Comparison of ENCODE assay signal across 16 mouse cellular contexts in genomic region chr1:133199706-133200105, GRCm38 (mm10). TPM values are rescaled to one million over a fixed set of nuclear protein-coding genes. Genes with fewer than 3 reads are reported as not detected.
DNase-seq lines count a peak whose midpoint lies in the region; ATAC-seq lines count a peak whose summit lies in the region.
"Had no signal": no experiment of that assay in that cellular context is flagged by ENCODE, and none has a peak within 500 bp of the region (broad histone marks: within the 10 kb centered on the region; RNA-seq: fewer than 3 reads in every experiment).

No protein-coding gene starts in this region.

- no peak overlapping the region for H3K4me3 ChIP-seq in forebrain, embryonic 14.5 days (ENCODE audit: low read depth, low read length)
- no peak overlapping the region for H3K4me3 ChIP-seq in hindbrain, embryonic 16.5 days (ENCODE audit: low read length)
- no peak overlapping the region for H3K4me3 ChIP-seq in neural tube, embryonic 13.5 days
- H3K4me3 ChIP-seq: stomach, embryonic 15.5 days had no signal

- peaks cover 28% of the 10 kb centered on the region for H3K4me1 ChIP-seq in forebrain, embryonic 14.5 days (ENCODE audit: control insufficient read depth, insufficient read depth, low read length)
- H3K4me1 ChIP-seq in hindbrain, embryonic 16.5 days (ENCODE audit: control insufficient read depth, insufficient read depth, low read depth, low read length) = peaks cover 21% of the 10 kb centered on the region
- peaks cover 79% of the 10 kb centered on the region for H3K4me1 ChIP-seq in neural tube, embryonic 13.5 days (replicated peaks)

- DNase-seq in frontal cortex, postnatal 36 days (ENCODE audit: low spot score in 2 of 2) = no peak
- peak; percentile 35 for DNase-seq in forebrain, embryonic 14.5 days (ENCODE audit: low spot score)
- no peak for DNase-seq in thymus, postnatal 36 days
- no peak for DNase-seq in layer of hippocampus, adult 9-11 months
- DNase-seq: cerebellum, adult 8-10 months; gastrocnemius, postnatal 25 days; kidney, postnatal 14 days; lung, postnatal 10 days had no signal

- no peaks in the 10 kb centered on the region for H3K36me3 ChIP-seq in forebrain, embryonic 14.5 days (ENCODE audit: control insufficient read depth, insufficient read depth, low read length)
- no peaks in the 10 kb centered on the region for H3K36me3 ChIP-seq in hindbrain, embryonic 16.5 days (ENCODE audit: control insufficient read depth, insufficient read depth, low read length)
- H3K36me3 ChIP-seq in neural tube, embryonic 13.5 days = no peaks in the 10 kb centered on the region
- H3K36me3 ChIP-seq: stomach, embryonic 15.5 days had no signal

- peaks cover 10% of the 10 kb centered on the region; the same call in 1 of the 2 replicates for H3K27me3 ChIP-seq in forebrain, embryonic 14.5 days (replicated peaks; ENCODE audit: control insufficient read depth, insufficient read depth, low read length)
- no peaks in the 10 kb centered on the region for H3K27me3 ChIP-seq in hindbrain, embryonic 16.5 days (replicated peaks; ENCODE audit: control insufficient read depth, insufficient read depth, low read length)
- no peaks in the 10 kb centered on the region for H3K27me3 ChIP-seq in neural tube, embryonic 13.5 days
- H3K27me3 ChIP-seq: Patski; stomach, embryonic 15.5 days had no signal

- peak; percentile 58 for ATAC-seq in frontal cortex, adult (ENCODE audit: low TSS enrichment)
- peak; percentile 32; the same call in 1 of the 2 replicates for ATAC-seq in forebrain, embryonic 14.5 days
- no peak for ATAC-seq in hindbrain, embryonic 16.5 days
- ATAC-seq in neural tube, embryonic 13.5 days (ENCODE audit: low read depth) = no peak
- no peak for ATAC-seq in CD4-positive, CD25-positive, alpha-beta regulatory T cell, adult 4 months
- ATAC-seq: intestine, embryonic 16.5 days; Patski had no signal

- peak overlapping the region; percentile 60 for H3K27ac ChIP-seq in forebrain, embryonic 14.5 days (ENCODE audit: low read depth, low read length)
- peak overlapping the region; percentile 53 for H3K27ac ChIP-seq in hindbrain, embryonic 16.5 days (ENCODE audit: low read depth, low read length)
- peak overlapping the region; percentile 79 for H3K27ac ChIP-seq in neural tube, embryonic 13.5 days (replicated peaks)
- H3K27ac ChIP-seq: liver, embryonic 14.5 days; stomach, embryonic 15.5 days had no signal

- no peak overlapping the region; the same call in 1 of the 2 replicates for H3K9ac ChIP-seq in forebrain, embryonic 14.5 days (ENCODE audit: low read length)
- no peak overlapping the region for H3K9ac ChIP-seq in hindbrain, embryonic 16.5 days (ENCODE audit: low read depth, low read length)
- H3K9ac ChIP-seq in neural tube, embryonic 13.5 days = no peak overlapping the region; the same call in 1 of the 2 replicates
- H3K9ac ChIP-seq: liver, embryonic 14.5 days; stomach, embryonic 15.5 days had no signal

- H3K4me2 ChIP-seq in forebrain, embryonic 14.5 days (ENCODE audit: low read length) = no peak overlapping the region
- no peak overlapping the region for H3K4me2 ChIP-seq in hindbrain, embryonic 16.5 days (ENCODE audit: low read length)
- no peak overlapping the region for H3K4me2 ChIP-seq in neural tube, embryonic 13.5 days
- H3K4me2 ChIP-seq: stomach, embryonic 15.5 days had no signal

- no peaks in the 10 kb centered on the region for H3K9me3 ChIP-seq in forebrain, embryonic 14.5 days (replicated peaks; ENCODE audit: control insufficient read depth, low read length)
- no peaks in the 10 kb centered on the region for H3K9me3 ChIP-seq in hindbrain, embryonic 16.5 days (ENCODE audit: control insufficient read depth, low read length)
- no peaks in the 10 kb centered on the region for H3K9me3 ChIP-seq in neural tube, embryonic 13.5 days
- H3K9me3 ChIP-seq: stomach, embryonic 15.5 days had no signal

- WGBS in forebrain, embryonic 14.5 days = 49% methylated on average over 7 of the region's 7 CpGs
- 35% methylated on average over 7 of the region's 7 CpGs for WGBS in hindbrain, embryonic 16.5 days
- 42% methylated on average over 7 of the region's 7 CpGs for WGBS in neural tube, embryonic 13.5 days

RNA-seq across cellular contexts. Expression of gene Plekha6, which starts 35.7 kb away (rescaled TPM):
- 7.3 and 9.7 TPM in 2 replicates for polyA plus RNA-seq in forebrain, embryonic 14.5 days (2014; fragmentation: Nextera tagmentation; extraction: Ambion mirVana)
- polyA plus RNA-seq in hindbrain, embryonic 16.5 days (2015; fragmentation: Nextera tagmentation; extraction: Ambion mirVana) = 15.0 TPM in 2 replicates
- 25.8 and 27.4 TPM in 2 replicates for polyA plus RNA-seq in neural tube, embryonic 13.5 days (2015; fragmentation: Nextera tagmentation; extraction: Ambion mirVana)
- not detected for polyA plus RNA-seq in CD4-positive, CD25-positive, alpha-beta regulatory T cell, adult 4 months (2017; shearing (Covaris generic))

Comparison
In these comparisons a context has a peak if more than half of its experiments do, and no peak if none do; other contexts are left out.
1. ATAC-seq: peak in frontal cortex, adult (single experiment) and forebrain, embryonic 14.5 days (single experiment); none in hindbrain, embryonic 16.5 days (single experiment), neural tube, embryonic 13.5 days (single experiment) and CD4-positive, CD25-positive, alpha-beta regulatory T cell, adult 4 months (single experiment).
2. Peak in every context shown above with its lines, with median percentiles within 50 percentile points of each other: H3K27ac ChIP-seq.